ENCODE assay signal across 20 mouse cellular contexts in genomic region chr2:26593211-26594021, GRCm38 (mm10). TPM values are rescaled to one million over a fixed set of nuclear protein-coding genes. Genes with fewer than 3 reads are reported as not detected.
DNase-seq lines count a peak whose midpoint lies in the region; ATAC-seq and TF ChIP-seq lines count a peak whose summit lies in the region.
"Had no signal": no experiment of that assay in that cellular context is flagged by ENCODE, and none has a peak within 500 bp of the region (broad histone marks: within the 10 kb centered on the region; RNA-seq: fewer than 3 reads in every experiment).

No protein-coding gene starts in this region.

- DNase-seq in adrenal gland, postnatal 14 days: peak; percentile 21
- no peak for DNase-seq in adrenal gland, adult 2 months
- no peak for DNase-seq in hindbrain, embryonic 10.5 days (ENCODE audit: low spot score)
- no peak for DNase-seq in lung, adult 2 months
- DNase-seq in lung, adult 18-20 months: no peak
- peak; percentile 45 for DNase-seq in retina, embryonic 14.5 days (ENCODE audit: low spot score)
- no peak for DNase-seq in thymus, postnatal 14 days
- DNase-seq: adrenal gland, postnatal 25 days had no signal

- no peak for TF ChIP-seq CTCF in lung, adult 2 months (IDR thresholded peaks at IDR 0.05; ENCODE audit: insufficient read depth, low read length)

- no peaks in the 10 kb centered on the region for H3K9me3 ChIP-seq in hindbrain, embryonic 10.5 days
- no peaks in the 10 kb centered on the region for H3K9me3 ChIP-seq in hindbrain, embryonic 16.5 days (ENCODE audit: control insufficient read depth, low read length)
- H3K9me3 ChIP-seq: embryonic facial prominence, embryonic 13.5 days; limb, embryonic 12.5 days; neural tube, embryonic 13.5 days had no signal

- peaks cover 13% of the 10 kb centered on the region for H3K4me1 ChIP-seq in hindbrain, embryonic 10.5 days (replicated peaks)
- peaks cover 2% of the 10 kb centered on the region; the same call in 1 of the 2 replicates for H3K4me1 ChIP-seq in hindbrain, embryonic 16.5 days (ENCODE audit: control insufficient read depth, insufficient read depth, low read depth, low read length)
- H3K4me1 ChIP-seq in lung, adult 2 months (ENCODE audit: control insufficient read depth, insufficient read depth, low read length): peaks cover 9% of the 10 kb centered on the region
- H3K4me1 ChIP-seq: neural tube, embryonic 13.5 days had no signal

- H3K9ac ChIP-seq in hindbrain, embryonic 16.5 days (ENCODE audit: low read depth, low read length): no peak overlapping the region
- H3K9ac ChIP-seq: embryonic facial prominence, embryonic 13.5 days; limb, embryonic 12.5 days; neural tube, embryonic 13.5 days had no signal

- peak; percentile 55; the same call in 1 of the 2 replicates for TF ChIP-seq POLR2A in lung, adult 2 months (IDR thresholded peaks at IDR 0.05; ENCODE audit: borderline replicate concordance, extremely low read depth, low read depth, low read length)

- no peaks in the 10 kb centered on the region; the same call in 1 of the 2 replicates for H3K27me3 ChIP-seq in hindbrain, embryonic 10.5 days (ENCODE audit: insufficient read depth, poor library complexity, severe bottlenecking)
- H3K27me3 ChIP-seq in hindbrain, embryonic 16.5 days (replicated peaks; ENCODE audit: control insufficient read depth, insufficient read depth, low read length): no peaks in the 10 kb centered on the region
- H3K27me3 ChIP-seq: embryonic facial prominence, embryonic 13.5 days; limb, embryonic 12.5 days; neural tube, embryonic 13.5 days had no signal

- no peak for ATAC-seq in hindbrain, embryonic 16.5 days

- 0 out of 2 replicates have a peak overlapping the region, but pooled peaks have one; percentile 36 for H3K27ac ChIP-seq in hindbrain, embryonic 10.5 days
- H3K27ac ChIP-seq in hindbrain, embryonic 16.5 days (ENCODE audit: low read depth, low read length): no peak overlapping the region
- H3K27ac ChIP-seq: embryonic facial prominence, embryonic 13.5 days; left cerebral cortex, adult 2 months; limb, embryonic 12.5 days; neural tube, embryonic 13.5 days had no signal

- no peaks in the 10 kb centered on the region for H3K36me3 ChIP-seq in hindbrain, embryonic 10.5 days
- no peaks in the 10 kb centered on the region for H3K36me3 ChIP-seq in hindbrain, embryonic 16.5 days (ENCODE audit: control insufficient read depth, insufficient read depth, low read length)
- H3K36me3 ChIP-seq: neural tube, embryonic 13.5 days had no signal

- no peak overlapping the region for H3K4me3 ChIP-seq in hindbrain, embryonic 10.5 days
- H3K4me3 ChIP-seq in hindbrain, embryonic 16.5 days (ENCODE audit: low read length): no peak overlapping the region
- H3K4me3 ChIP-seq in lung, adult 2 months (replicated peaks; ENCODE audit: extremely low read depth, low read depth, low read length): no peak overlapping the region
- H3K4me3 ChIP-seq: embryonic facial prominence, embryonic 13.5 days; left cerebral cortex, adult 2 months; limb, embryonic 12.5 days; neural tube, embryonic 13.5 days had no signal

- 70% methylated on average over 9 of the region's 9 CpGs for WGBS in hindbrain, embryonic 10.5 days
- WGBS in hindbrain, embryonic 16.5 days: 76% methylated on average over 9 of the region's 9 CpGs
- 60% methylated on average over 9 of the region's 9 CpGs for WGBS in lung, adult 2 months

- H3K4me2 ChIP-seq in hindbrain, embryonic 16.5 days (ENCODE audit: low read length): no peak overlapping the region
- H3K4me2 ChIP-seq: embryonic facial prominence, embryonic 13.5 days; limb, embryonic 12.5 days; neural tube, embryonic 13.5 days had no signal

RNA-seq across cellular contexts. Expression of gene Gm20532, which starts 7.0 kb away (rescaled TPM):
- total RNA-seq in adrenal gland, postnatal 14 days (2021): not detected in 2 replicates
- not detected for total RNA-seq in adrenal gland, adult 2 months (2021)
- polyA plus RNA-seq in adrenal gland, adult 2 months (2012; rRNA removed): not detected in 2 replicates
- not detected in 2 replicates for polyA plus RNA-seq in hindbrain, embryonic 10.5 days (2016; fragmentation: Nextera tagmentation; extraction: Ambion mirVana)
- polyA plus RNA-seq in hindbrain, embryonic 16.5 days (2015; fragmentation: Nextera tagmentation; extraction: Ambion mirVana): not detected in 2 replicates
- not detected in 2 replicates for polyA plus RNA-seq in lung, adult 2 months (2012; rRNA removed)
- total RNA-seq: adrenal gland, postnatal 25 days; layer of hippocampus, adult 18-20 months; left cerebral cortex, adult 2 months; megakaryocyte, adult 5-6 weeks; midbrain, postnatal 0 days had no signal
- polyA plus RNA-seq: embryonic facial prominence, embryonic 13.5 days; forebrain, embryonic 11.5 days; gonadal fat pad, adult 2 months; neural tube, embryonic 13.5 days; small intestine, adult 2 months; stomach, embryonic 16.5 days had no signal

RNA-seq across cellular contexts. Expression of gene Agpat2, which starts 10.8 kb away (rescaled TPM):
- total RNA-seq in adrenal gland, postnatal 14 days (2021): 271 and 405 TPM in 2 replicates
- 100 to 1,000 TPM; 469 to 591 TPM for total RNA-seq in adrenal gland, adult 2 months (2021)
- polyA plus RNA-seq in adrenal gland, adult 2 months (2012; rRNA removed): 584 and 714 TPM in 2 replicates
- 12.3 and 13.5 TPM in 2 replicates for polyA plus RNA-seq in hindbrain, embryonic 10.5 days (2016; fragmentation: Nextera tagmentation; extraction: Ambion mirVana)
- 6.2 and 7.2 TPM in 2 replicates for polyA plus RNA-seq in hindbrain, embryonic 16.5 days (2015; fragmentation: Nextera tagmentation; extraction: Ambion mirVana)
- polyA plus RNA-seq in lung, adult 2 months (2012; rRNA removed): 106 and 134 TPM in 2 replicates

RNA-seq across cellular contexts. Expression of gene Egfl7, which starts 13.6 kb away (rescaled TPM):
- 217 and 247 TPM in 2 replicates for total RNA-seq in adrenal gland, postnatal 14 days (2021)
- total RNA-seq in adrenal gland, adult 2 months (2021): 100 to 1,000 TPM in 1 of 2 experiments, 10 to 100 TPM in 1; 71.2 to 146 TPM
- polyA plus RNA-seq in adrenal gland, adult 2 months (2012; rRNA removed): 355 and 444 TPM in 2 replicates
- 78.3 and 101 TPM in 2 replicates for polyA plus RNA-seq in hindbrain, embryonic 10.5 days (2016; fragmentation: Nextera tagmentation; extraction: Ambion mirVana)
- polyA plus RNA-seq in hindbrain, embryonic 16.5 days (2015; fragmentation: Nextera tagmentation; extraction: Ambion mirVana): 75.4 and 76.2 TPM in 2 replicates
- 1,942 and 2,032 TPM in 2 replicates for polyA plus RNA-seq in lung, adult 2 months (2012; rRNA removed)

RNA-seq across cellular contexts. Expression of gene Fam69b, which starts 34.8 kb away (rescaled TPM):
- 10.0 and 12.3 TPM in 2 replicates for total RNA-seq in adrenal gland, postnatal 14 days (2021)
- total RNA-seq in adrenal gland, adult 2 months (2021): 10 to 100 TPM in 1 of 2 experiments, 1 to 10 TPM in 1; 6.9 to 15.7 TPM
- 21.8 and 33.4 TPM in 2 replicates for polyA plus RNA-seq in adrenal gland, adult 2 months (2012; rRNA removed)
- polyA plus RNA-seq in hindbrain, embryonic 10.5 days (2016; fragmentation: Nextera tagmentation; extraction: Ambion mirVana): 32.8 and 48.5 TPM in 2 replicates
- 153 and 156 TPM in 2 replicates for polyA plus RNA-seq in hindbrain, embryonic 16.5 days (2015; fragmentation: Nextera tagmentation; extraction: Ambion mirVana)
- polyA plus RNA-seq in lung, adult 2 months (2012; rRNA removed): 13.1 and 15.1 TPM in 2 replicates

Comparison
In these comparisons a context has a peak if more than half of its experiments do, and no peak if none do; other contexts are left out.
1. DNase-seq: peak in adrenal gland, postnatal 14 days (single experiment) and retina, embryonic 14.5 days (single experiment); none in adrenal gland, adult 2 months (single experiment), hindbrain, embryonic 10.5 days (single experiment), lung, adult 2 months (single experiment), lung, adult 18-20 months (0 of 2) and thymus, postnatal 14 days (single experiment).